Mouse (Mus musculus) limb, embryonic 10.5 days (tissue): ENCODE data around the gene Endou. TPM values are rescaled to one million over a fixed set of nuclear protein-coding genes. Genes with fewer than 3 reads are reported as not detected.
"Not testable (repeated sequence)": the region's sequence is repeated elsewhere in the genome, so short reads cannot be mapped to it uniquely, and the experiment has no call there.

ENCODE experiments used
- DNase-seq: peaks from one replicate; pipeline ENCODE4 v3.0.0-alpha.2; 2017; ENCODE audit warnings: low spot score
- H3K27ac ChIP-seq: fragments of 300-500 bp; sonication (generic); 2 replicates; pipeline ENCODE4 v1.5.1; 2016; ENCODE audit warnings: mild to moderate bottlenecking
- H3K27me3 ChIP-seq: fragments of 300-500 bp; sonication (generic); 2 replicates; pipeline ENCODE4 v1.6.1; 2016; ENCODE audit warnings: low read depth, mild to moderate bottlenecking; ENCODE audit not compliant: poor library complexity, severe bottlenecking
- H3K36me3 ChIP-seq: fragments of 300-500 bp; sonication (generic); 2 replicates; pipeline ENCODE4 v1.6.1; 2016; ENCODE audit warnings: mild to moderate bottlenecking, moderate library complexity
- H3K4me1 ChIP-seq: fragments of 300-500 bp; sonication (generic); 2 replicates; pipeline ENCODE4 v1.6.1; 2016
- H3K4me3 ChIP-seq: fragments of 300-500 bp; sonication (generic); 2 replicates; pipeline ENCODE4 v1.5.1; 2016; ENCODE audit warnings: mild to moderate bottlenecking, moderate library complexity
- H3K9me3 ChIP-seq: fragments of 300-500 bp; sonication (generic); replicated peaks from 2 replicates; pipeline ENCODE4 v1.6.1; 2016; ENCODE audit warnings: mild to moderate bottlenecking
- WGBS: fragments of 180-500 bp; shearing (Covaris S2); methylation state at CpG from one replicate; pipeline ENCODE4 v1.1.7; 2016; 5-methylcytosine and 5-hydroxymethylcytosine counted together
- polyA plus RNA-seq: library from polyadenylated mRNA; unstranded; fragments of >200 nt; fragmentation: Nextera tagmentation; extraction: Ambion mirVana; gene quantifications from 2 replicates; pipeline ENCODE4 v1.2.1, GENCODE M21; 2016

Endou gene
- polyA plus RNA-seq, 1 experiment from 2014 or later = 0.26 TPM

GRCm38 (mm10) chr15:97693411-97693810 is 37.7 kb downstream of the Endou start:
- H3K4me1 ChIP-seq = no peaks in the 10 kb centered on the region
- H3K27ac ChIP-seq = no peak overlapping the region
- no peak overlapping the region for H3K4me3 ChIP-seq
- 93% methylated on average over 5 of the region's 5 CpGs for WGBS
- DNase-seq = no peak
- H3K36me3 ChIP-seq = peaks cover 99% of the 10 kb centered on the region
- no peaks in the 10 kb centered on the region for H3K9me3 ChIP-seq
- no peaks in the 10 kb centered on the region for H3K27me3 ChIP-seq

- no peak overlapping the region for H3K4me3 ChIP-seq
- 94% methylated on average over 9 of the region's 9 CpGs for WGBS
Observed at GRCm38 (mm10) chr15:97684118-97684517, 47.0 kb downstream of the Endou start.

GRCm38 (mm10) chr15:97682053-97682452 is 49.1 kb downstream of the Endou start:
- Histone ChIP-seq H3K4me3 (no peak overlapping the region), H3K27ac (no peak overlapping the region), H3K27me3 (no peaks in the 10 kb centered on the region), H3K9me3 (no peaks in the 10 kb centered on the region), H3K4me1 (peaks cover 3% of the 10 kb centered on the region), H3K36me3 (peaks cover 100% of the 10 kb centered on the region)
- 84% methylated on average over 8 of the region's 8 CpGs for WGBS
- DNase-seq = no peak

More at GRCm38 (mm10) chr15:97684118-97684517, 47.0 kb downstream of the Endou start:
- no peaks in the 10 kb centered on the region for H3K27me3 ChIP-seq
- peaks cover 3% of the 10 kb centered on the region for H3K4me1 ChIP-seq
- DNase-seq = no peak
- H3K36me3 ChIP-seq = peaks cover 100% of the 10 kb centered on the region
- no peaks in the 10 kb centered on the region for H3K9me3 ChIP-seq
- H3K27ac ChIP-seq = no peak overlapping the region

GRCm38 (mm10) chr15:97679991-97680681 is 51.0 kb downstream of the Endou start:
- 92% methylated on average over 18 of the region's 18 CpGs for WGBS
- peaks cover 100% of the 10 kb centered on the region for H3K36me3 ChIP-seq
- no peaks in the 10 kb centered on the region for H3K27me3 ChIP-seq
- H3K9me3 ChIP-seq = no peaks in the 10 kb centered on the region
- no peak overlapping the region for H3K4me3 ChIP-seq
- no peak for DNase-seq
- H3K4me1 ChIP-seq = peaks cover 3% of the 10 kb centered on the region
- no peak overlapping the region for H3K27ac ChIP-seq

- Histone ChIP-seq H3K9me3 (no peaks in the 10 kb centered on the region), H3K27me3 (no peaks in the 10 kb centered on the region), H3K4me1 (peaks cover 6% of the 10 kb centered on the region), H3K4me3 (no peak overlapping the region), H3K27ac (no peak overlapping the region), H3K36me3 (peaks cover 99% of the 10 kb centered on the region)
- WGBS = 94% methylated on average over 3 of the region's 3 CpGs
- DNase-seq = no peak
Observed at GRCm38 (mm10) chr15:97677341-97677740, 53.8 kb downstream of the Endou start.

- DNase-seq = no peak
- 93% methylated on average over 13 of the region's 13 CpGs for WGBS
- H3K27me3 ChIP-seq = no peaks in the 10 kb centered on the region
- no peak overlapping the region for H3K27ac ChIP-seq
- H3K36me3 ChIP-seq = peaks cover 88% of the 10 kb centered on the region
- H3K4me1 ChIP-seq = peaks cover 7% of the 10 kb centered on the region; the same call in 1 of the 2 replicates
- no peak overlapping the region for H3K4me3 ChIP-seq
- H3K9me3 ChIP-seq = no peaks in the 10 kb centered on the region
Observed at GRCm38 (mm10) chr15:97675927-97676326, 55.2 kb downstream of the Endou start.

- H3K36me3 ChIP-seq = peaks cover 73% of the 10 kb centered on the region
- 94% methylated on average over 4 of the region's 4 CpGs for WGBS
Observed at GRCm38 (mm10) chr15:97674423-97674822, 56.7 kb downstream of the Endou start.

GRCm38 (mm10) chr15:97673256-97674000 is 57.7 kb downstream of the Endou start:
- Histone ChIP-seq H3K4me3 (no peak overlapping the region), H3K36me3 (peaks cover 63% of the 10 kb centered on the region), H3K27ac (no peak overlapping the region), H3K9me3 (no peaks in the 10 kb centered on the region), H3K4me1 (peaks cover 7% of the 10 kb centered on the region; the same call in 1 of the 2 replicates), H3K27me3 (no peaks in the 10 kb centered on the region)
- 91% methylated on average over 7 of the region's 7 CpGs for WGBS
- DNase-seq = no peak

More at GRCm38 (mm10) chr15:97674423-97674822, 56.7 kb downstream of the Endou start:
- Histone ChIP-seq H3K4me3 (no peak overlapping the region), H3K9me3 (no peaks in the 10 kb centered on the region), H3K27ac (no peak overlapping the region), H3K4me1 (peaks cover 7% of the 10 kb centered on the region; the same call in 1 of the 2 replicates), H3K27me3 (no peaks in the 10 kb centered on the region)
- DNase-seq = no peak

- Histone ChIP-seq H3K27ac (no peak overlapping the region), H3K4me3 (no peak overlapping the region), H3K27me3 (no peaks in the 10 kb centered on the region), H3K4me1 (peaks cover 7% of the 10 kb centered on the region; the same call in 1 of the 2 replicates), H3K36me3 (peaks cover 51% of the 10 kb centered on the region), H3K9me3 (no peaks in the 10 kb centered on the region)
- DNase-seq = no peak
- WGBS = 88% methylated on average over 9 of the region's 9 CpGs
Observed at GRCm38 (mm10) chr15:97672211-97672765, 58.9 kb downstream of the Endou start.

GRCm38 (mm10) chr15:97670554-97670953 is 60.6 kb downstream of the Endou start:
- Histone ChIP-seq H3K27me3 (no peaks in the 10 kb centered on the region), H3K9me3 (no peaks in the 10 kb centered on the region), H3K36me3 (peaks cover 34% of the 10 kb centered on the region), H3K27ac (no peak overlapping the region), H3K4me3 (no peak overlapping the region), H3K4me1 (peaks cover 7% of the 10 kb centered on the region; the same call in 1 of the 2 replicates)
- 91% methylated on average over 6 of the region's 6 CpGs for WGBS
- DNase-seq = no peak

GRCm38 (mm10) chr15:97668158-97668877 is 62.8 kb downstream of the Endou start:
- not testable (repeated sequence) for H3K9me3 ChIP-seq, DNase-seq, H3K4me3 ChIP-seq, H3K27me3 ChIP-seq
- H3K27ac ChIP-seq = peak overlapping the region; percentile 38; the same call in 1 of the 2 replicates
- 65% methylated on average over 17 of the region's 17 CpGs for WGBS
- H3K4me1 ChIP-seq = peaks cover 10% of the 10 kb centered on the region
- H3K36me3 ChIP-seq = peaks cover 12% of the 10 kb centered on the region

- Histone ChIP-seq H3K36me3 (peaks cover 4% of the 10 kb centered on the region; the same call in 1 of the 2 replicates), H3K4me1 (peaks cover 9% of the 10 kb centered on the region), H3K27ac (peak overlapping the region; percentile 38; the same call in 1 of the 2 replicates), H3K4me3 (no peak overlapping the region), H3K27me3 (no peaks in the 10 kb centered on the region), H3K9me3 (no peaks in the 10 kb centered on the region)
- DNase-seq = peak; percentile 80
- WGBS = 41% methylated on average over 7 of the region's 7 CpGs
Observed at GRCm38 (mm10) chr15:97667437-97667836, 63.7 kb downstream of the Endou start.
